Mouse (Mus musculus): ENCODE data around the gene Mttp. TPM values are rescaled to one million over a fixed set of nuclear protein-coding genes. Genes with fewer than 3 reads are reported as not detected.

The Mttp gene
- 3.1 and 4.5 TPM in 2 replicates for total RNA-seq (2015)
- total RNA-seq (2017), result 2.0 and 5.6 TPM in 2 replicates

DNA sequence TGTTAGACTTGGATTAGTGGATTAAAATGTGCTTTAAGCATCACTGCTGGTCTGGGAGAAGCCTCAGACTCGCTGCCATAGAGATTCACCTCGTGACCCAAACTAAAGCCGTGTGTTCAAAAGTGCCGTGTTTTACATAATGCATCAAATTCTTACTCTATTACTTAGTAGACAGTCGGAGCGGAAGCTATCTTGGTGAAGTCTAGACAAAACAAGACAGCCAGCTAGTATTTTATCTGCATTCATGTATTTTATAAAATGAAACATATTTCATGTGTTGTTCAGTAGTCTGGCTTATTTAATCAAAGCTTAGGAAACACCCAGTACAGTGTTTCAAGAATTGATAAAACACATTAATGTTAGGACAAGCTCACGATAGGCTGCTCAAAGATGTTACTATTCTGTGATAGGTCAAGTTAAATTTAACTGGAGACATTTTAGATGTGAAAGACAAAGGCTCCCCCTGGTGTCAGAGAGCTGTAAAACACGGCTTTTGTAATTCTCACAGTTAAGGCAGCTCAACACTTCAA lies at the start of gene Mttp:
Mttp (minus strand) TSS at position 327 of the 530 bp plus-strand sequence.
- ATAC-seq (replicated peaks; ENCODE audit: poor library complexity), result peak; percentile 63

DNA sequence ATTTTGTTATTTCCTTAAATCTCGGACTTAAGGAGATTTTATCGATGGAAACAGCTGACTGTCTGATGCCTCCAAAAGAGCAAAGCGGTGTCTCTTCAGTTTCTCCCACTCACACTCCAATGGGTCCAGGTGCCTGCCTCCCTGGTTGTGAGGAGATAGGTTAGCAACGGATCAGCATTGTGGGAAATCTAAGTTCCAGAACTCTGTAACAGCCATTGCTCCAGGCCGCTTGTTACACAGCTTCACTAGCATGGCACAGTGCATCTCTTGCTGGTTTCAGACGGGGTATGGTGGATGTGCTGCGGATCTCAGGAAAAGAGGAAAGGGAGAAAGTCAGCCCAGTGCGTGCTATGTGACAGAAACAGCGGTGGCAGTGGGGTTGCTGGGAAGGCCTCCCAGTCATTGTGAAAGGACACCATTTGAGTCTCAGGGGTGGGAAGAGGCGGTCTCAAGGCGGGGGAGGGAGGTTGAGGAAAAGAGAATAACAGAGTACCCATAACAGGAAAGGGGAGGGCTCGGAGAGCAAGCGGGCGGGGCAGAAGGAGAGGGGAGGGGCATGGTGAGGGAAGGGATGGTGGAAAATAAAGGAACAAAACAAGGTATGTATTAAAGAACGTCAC lies 49.0 kb upstream of the Mttp start, which contains the start of gene 4930579F01Rik:
4930579F01Rik (minus strand) TSS at position 143 of the 620 bp plus-strand sequence.
- ATAC-seq (replicated peaks; ENCODE audit: poor library complexity), result no peak

DNA sequence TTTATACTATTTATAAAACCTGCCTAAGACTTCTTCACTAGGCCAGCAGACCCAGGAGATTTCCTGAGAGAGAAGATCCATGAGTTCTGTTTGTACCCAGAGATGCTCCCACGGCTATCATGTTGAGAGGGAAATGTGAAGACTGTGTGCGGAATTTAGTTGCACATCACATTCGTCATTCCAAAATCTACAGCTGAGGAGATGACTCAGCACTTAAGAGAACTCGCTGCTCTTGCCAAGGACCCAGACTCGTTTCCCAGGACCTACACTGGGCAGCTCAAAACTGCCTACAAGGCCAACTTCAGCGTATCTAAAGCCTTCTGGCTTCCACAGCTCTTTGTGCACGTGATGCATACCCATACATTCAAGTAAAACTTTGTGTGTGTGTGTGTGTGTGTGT lies 47.5 kb upstream of the Mttp start:
- no peak for ATAC-seq (replicated peaks; ENCODE audit: poor library complexity)

DNA sequence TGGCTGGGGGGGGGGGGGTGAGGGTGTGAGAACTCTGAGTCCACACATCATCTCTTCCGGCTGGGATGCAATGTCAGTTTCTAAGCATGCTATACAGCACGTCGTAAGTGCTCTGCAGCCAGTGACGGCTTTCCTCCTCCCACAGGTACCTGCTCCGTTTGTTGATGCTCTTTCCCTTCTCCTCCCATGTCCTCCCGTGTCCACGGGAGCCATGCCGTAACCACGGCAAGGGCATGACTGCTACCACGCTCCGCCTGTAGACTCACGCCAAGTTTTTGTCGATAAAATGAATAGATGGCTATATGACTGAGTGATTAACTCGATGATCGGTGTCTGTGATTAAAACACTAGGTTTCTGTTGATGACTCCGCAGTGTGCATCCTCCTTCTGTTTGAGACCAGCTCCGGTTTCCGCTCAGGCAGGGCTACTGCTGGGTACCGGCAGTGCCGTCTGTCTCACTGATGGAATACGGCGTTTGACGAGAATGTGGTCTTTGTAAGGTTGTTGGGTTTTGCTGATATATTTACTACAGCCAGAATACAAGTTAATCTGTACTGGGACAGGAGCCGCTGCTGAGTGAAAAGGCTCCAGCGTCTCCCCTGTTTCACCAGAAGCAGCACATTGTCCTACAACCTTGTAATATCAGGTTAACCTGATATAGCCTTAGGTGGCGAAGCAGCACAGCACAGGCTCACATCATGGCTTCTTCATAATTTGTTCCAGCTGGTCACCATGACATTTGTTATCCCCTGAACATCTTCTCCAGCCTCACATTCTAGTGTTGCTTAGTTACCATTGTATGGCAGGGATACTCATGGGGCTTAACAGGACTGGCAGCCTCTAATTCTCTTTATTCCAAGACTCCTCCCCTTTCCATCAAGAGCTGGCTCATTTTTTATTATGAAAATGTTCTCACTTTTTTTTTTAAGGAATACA lies 41.5 kb upstream of the Mttp start:
- ATAC-seq (replicated peaks; ENCODE audit: poor library complexity), result no peak

DNA sequence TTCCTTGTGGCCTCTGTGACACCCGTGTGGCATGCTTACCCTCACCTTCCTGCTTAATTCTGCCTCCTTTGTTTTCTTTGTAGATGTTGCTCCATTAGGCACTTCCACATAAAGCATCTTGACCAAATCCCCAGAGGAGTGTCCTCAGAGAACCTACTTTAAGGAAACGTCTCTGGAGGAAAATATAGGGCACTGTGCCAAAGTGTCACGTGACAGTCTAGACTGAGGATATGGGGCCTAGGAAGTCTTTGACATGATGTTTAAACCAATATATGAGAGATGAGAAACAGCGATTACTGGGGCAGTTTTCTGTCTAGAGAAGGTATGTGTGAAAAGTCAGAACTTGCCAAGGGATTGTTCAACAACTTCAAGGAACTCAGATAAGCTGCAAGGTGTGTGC lies 40.5 kb upstream of the Mttp start:
- ATAC-seq (replicated peaks; ENCODE audit: poor library complexity), result no peak

DNA sequence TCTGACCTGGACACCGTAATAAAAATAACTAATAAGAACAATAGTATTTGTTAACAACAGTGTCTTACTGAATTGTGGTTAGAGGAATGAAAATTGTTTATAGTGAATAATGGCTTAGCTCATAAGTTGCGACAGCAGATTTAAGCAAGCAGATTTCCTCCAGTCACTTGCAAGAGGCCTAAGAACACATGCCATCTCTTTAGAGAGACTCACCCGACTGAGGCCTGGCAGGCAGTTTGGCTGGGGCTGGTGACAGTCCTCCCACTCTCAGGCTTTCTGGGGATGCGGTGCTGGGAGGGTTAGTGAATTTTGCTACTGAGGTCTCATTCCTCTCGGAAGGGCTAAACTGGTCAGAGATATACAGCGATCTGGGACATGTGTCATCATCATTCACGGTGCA lies 38.6 kb upstream of the Mttp start:
- no peak for ATAC-seq (replicated peaks; ENCODE audit: poor library complexity)

DNA sequence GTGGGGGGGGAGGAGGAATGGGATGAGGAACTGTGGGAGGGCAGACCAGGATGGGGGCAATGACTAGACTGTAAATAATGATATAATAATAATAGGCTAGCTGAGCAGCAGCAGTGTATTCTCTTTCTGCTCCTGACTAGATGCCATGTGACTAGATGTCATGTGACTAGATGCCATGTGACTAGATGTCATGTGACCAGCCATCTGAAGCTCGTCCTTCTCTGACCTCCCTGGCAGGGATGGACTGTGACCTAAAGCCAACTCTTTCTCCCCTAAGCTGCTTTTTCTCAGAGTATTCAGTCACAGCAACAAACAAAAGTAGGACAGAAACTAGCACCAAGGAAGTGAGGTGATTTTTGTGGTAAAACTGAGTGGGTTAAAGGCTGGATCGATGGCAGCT lies 37.3 kb upstream of the Mttp start:
- no peak for ATAC-seq (replicated peaks; ENCODE audit: poor library complexity)

DNA sequence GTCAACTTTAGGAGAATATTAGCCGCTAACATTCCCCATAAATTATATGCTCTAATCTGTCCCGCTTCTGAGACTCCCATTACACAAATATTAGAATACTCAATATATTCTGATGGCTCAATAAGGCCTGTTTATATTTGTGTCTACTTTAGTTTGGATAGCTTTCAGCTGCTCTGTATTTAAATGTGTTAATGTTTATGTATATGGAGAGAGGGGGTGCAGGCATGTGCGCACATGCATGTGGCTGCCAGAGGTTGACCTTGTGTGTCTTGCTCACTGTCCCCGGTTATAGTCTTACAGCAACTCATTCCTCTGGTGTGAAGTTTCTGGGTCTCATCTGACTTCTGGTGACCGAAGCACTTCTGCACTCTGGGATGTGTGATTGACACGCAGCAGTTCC lies 30.8 kb upstream of the Mttp start:
- ATAC-seq (replicated peaks; ENCODE audit: poor library complexity), result no peak

DNA sequence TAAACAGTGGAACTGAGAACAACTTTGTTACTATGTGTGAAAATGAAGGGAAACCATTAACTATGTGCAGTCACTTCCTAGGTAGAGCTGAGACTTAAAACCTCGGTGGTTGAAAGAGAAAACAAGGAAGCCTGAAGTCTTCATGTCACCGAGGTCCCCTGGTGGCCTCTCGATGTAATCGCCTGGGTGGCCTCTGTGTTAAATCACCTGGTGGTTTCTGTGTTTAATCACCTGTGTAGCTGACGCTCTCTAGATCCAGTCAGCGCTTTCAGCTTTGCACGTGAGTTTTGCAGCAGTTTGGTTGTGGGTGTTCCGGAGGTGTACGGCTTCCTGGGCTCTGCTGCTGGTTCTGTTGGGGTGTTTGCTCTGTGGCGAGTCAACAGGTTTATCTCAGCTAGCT lies 28.5 kb upstream of the Mttp start:
- 0 out of 2 replicates have a peak, but pooled peaks have one; percentile 37 for ATAC-seq (replicated peaks; ENCODE audit: poor library complexity)

DNA sequence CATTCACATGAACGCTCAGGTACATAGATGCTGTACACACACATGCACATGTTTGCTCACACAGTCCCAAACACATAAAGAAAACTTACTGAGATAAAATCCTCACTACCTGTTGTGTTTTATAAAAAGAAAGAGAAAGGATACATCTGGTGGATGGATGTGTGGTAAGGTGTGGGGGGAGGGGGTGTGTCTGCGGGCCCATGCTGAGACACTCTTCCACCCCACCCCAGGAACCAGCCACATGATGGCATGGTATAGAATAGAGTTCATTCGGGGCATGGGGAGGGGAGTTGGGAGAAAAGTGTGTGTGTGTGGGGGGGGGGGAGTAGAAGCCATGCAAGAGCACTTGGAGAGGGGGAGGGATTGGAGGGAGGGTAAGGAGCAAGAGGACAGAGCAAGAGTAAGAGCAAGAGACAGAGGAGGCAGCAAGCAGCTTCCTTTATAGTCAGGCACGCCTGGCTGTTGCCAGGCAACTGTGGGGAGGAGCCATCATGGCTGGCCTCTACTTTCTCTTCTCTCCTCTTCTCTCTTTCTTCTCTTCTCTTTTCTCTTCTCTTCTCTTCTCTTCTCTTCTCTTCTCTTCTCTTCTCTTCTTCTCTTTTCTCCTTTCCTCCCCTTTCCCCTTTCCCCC lies 17.9 kb upstream of the Mttp start:
- 0 out of 2 replicates have a peak, but pooled peaks have one; percentile 26 for ATAC-seq (replicated peaks; ENCODE audit: poor library complexity)

DNA sequence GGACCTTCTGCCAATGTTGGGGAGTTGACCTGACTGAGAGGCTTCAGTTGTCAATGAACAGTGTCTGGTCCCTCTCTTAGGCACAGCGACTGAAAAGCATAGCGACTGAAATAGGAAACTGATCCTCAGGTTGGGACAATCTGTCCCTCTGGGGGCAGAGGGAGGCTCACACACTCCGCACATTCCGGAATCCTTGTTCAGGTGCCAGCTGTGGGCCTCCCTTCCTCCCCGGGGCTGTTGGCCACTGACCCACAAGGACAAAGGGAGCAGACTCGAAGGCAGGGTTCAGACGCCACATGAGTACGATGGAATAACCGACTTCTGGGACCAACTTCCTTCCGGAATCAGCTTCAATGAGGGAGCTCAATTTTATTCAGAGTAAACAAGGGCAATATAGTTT lies 16.9 kb upstream of the Mttp start:
- ATAC-seq (replicated peaks; ENCODE audit: poor library complexity), result no peak

DNA sequence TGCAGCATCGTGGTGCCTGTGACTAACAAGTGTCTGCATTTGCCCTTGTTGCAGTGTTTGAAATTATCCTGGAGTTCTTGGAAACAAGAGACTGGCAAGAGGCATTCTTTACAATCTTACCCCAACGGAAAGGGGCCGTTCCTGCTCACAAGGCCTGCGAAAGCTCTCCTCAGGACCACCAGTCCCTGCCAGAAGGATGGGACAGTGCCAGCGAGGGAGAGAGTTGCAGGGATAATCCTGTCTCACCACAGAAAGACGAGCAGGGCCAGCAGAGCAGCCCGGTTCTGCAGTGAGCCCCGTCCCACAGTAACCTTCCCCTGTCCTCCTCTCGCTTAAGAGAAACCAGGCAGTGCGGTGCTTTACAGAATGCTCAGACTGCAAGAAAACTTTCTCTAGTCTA lies 11.9 kb upstream of the Mttp start:
- ATAC-seq (replicated peaks; ENCODE audit: poor library complexity), result no peak

DNA sequence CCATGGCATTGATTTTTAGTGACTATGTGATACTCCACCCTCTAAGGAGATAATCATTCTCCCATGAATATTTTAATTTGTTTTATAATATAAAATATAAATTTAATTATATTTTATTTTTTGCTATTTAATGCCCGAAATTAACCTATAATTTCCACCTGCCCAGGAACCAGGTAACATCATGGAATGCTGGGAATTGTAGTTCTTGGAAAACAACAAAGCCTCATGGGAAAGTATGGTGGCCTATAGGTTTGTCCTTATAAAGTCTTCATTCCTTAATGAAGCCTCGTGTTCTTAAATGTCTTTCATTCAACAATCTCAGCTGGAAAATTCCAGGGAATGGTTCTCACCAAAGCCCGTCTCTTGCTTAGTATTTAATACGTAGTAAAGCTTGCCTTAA lies 10.3 kb upstream of the Mttp start:
- no peak for ATAC-seq (replicated peaks; ENCODE audit: poor library complexity)

DNA sequence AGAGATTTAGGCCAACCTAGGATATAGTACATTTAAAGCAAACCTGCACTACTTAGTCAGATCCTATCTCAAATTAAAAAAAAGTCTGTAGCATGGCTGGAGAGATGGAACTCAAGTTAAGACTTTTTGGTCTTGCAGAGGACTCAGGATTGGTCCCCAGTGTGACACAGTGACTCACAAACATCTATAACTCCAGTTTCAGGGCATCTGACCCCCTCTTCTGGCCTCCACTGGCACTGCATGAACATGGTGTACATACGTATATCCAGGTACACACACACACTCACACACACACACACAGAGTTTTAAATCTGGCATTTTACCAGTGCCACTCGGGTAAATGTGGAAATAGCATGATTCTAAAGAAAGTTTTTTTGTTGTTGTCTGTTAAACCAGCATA lies 4.0 kb upstream of the Mttp start:
- ATAC-seq (replicated peaks; ENCODE audit: poor library complexity), result no peak

DNA sequence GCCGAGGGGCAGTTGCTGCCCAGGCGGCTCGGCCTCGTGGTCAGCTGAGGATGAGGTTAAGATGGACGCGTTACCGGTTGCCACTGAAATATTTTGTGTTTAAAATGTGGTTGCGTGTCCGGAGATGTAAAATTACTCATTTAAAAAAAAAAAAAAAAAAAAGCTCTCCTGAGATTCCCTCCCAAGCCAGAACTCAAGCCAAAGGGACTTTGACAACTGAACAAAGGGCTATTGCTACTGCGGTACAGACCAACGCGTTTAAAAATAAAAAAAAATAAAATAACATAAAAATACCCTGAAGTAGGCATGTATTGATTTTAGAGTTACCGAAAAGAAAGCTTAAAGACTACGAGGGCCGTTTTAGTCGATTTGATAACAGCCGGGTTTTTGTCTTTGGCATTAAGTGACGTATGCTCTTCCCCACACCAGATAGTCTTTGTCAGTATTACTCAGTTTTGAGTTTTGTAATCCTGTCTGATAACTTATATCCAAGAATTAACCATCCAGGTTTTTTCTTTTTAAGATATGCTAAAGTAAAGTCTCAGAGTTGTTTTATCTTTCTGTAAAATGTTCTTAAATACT lies 617 bp downstream of the Mttp start:
- ATAC-seq (replicated peaks; ENCODE audit: poor library complexity), result no peak

DNA sequence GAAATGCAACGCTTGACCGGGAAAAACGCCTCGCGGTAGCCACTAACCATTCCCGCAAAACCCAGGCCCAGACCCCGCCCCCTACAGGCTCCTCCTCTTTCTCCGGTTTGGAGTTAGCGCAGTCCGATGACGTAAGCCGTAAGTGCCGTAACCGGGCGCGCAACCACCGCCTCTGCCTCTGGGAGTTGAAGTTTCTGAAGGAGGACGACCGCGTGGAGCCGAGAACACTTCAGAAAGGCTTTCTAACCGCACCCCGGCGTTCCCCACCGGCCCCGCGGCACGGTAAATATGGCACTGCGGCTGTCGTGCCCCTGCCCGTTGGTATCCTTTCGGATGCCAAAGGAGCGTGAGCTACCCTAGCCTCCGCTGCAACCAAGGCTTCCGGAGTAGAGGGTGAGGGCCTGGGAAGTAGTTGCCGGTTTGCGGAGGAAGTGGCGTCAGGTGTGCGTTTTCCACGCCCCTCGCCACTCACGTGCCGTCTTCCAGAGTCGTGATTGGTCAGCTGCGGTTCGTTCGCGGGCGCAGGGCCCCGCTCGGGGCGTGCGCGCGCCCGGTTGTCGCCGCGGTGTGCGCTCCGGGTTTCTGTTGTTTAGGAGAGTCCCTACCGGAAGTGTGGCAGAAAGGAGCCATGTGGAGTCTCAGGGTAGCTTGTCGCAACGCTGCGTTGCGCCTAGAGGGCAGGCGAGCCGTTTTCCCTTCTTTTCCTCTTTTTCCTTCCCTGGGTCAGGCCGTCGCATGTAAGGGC lies 1.3 kb downstream of the Mttp start, which contains the start of gene Trmt10a:
Trmt10a (plus strand) TSS at position 134 of the 745 bp plus-strand sequence.
- ATAC-seq (replicated peaks; ENCODE audit: poor library complexity), result peak; percentile 80

DNA sequence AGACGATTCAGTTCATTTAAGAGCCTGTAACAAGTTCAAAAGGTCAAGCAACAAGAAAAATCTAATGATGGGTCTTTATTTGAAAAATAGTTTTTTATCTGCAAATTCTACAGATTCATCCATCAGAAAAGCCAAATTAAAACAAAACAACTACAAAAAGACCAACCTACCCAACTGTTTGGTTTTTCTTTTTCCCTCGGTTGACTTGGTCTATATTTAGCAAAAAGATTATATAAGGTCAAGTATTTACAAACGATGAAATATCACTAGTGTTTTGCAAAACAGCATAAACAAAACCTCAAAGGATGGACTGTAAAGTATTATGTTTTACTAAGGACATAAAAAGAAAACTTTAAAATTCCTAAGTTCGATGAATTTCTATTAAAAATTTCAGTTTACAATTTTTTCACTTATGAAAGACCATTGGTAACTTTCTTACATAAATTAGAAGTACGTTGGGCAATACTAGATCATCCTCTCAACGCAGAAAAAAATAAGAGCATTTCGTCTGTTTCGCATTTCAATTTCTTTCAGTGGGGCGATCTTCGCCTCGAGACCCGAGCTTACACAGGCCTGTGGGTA lies 1.9 kb downstream of the Mttp start:
- ATAC-seq (replicated peaks; ENCODE audit: poor library complexity), result no peak

DNA sequence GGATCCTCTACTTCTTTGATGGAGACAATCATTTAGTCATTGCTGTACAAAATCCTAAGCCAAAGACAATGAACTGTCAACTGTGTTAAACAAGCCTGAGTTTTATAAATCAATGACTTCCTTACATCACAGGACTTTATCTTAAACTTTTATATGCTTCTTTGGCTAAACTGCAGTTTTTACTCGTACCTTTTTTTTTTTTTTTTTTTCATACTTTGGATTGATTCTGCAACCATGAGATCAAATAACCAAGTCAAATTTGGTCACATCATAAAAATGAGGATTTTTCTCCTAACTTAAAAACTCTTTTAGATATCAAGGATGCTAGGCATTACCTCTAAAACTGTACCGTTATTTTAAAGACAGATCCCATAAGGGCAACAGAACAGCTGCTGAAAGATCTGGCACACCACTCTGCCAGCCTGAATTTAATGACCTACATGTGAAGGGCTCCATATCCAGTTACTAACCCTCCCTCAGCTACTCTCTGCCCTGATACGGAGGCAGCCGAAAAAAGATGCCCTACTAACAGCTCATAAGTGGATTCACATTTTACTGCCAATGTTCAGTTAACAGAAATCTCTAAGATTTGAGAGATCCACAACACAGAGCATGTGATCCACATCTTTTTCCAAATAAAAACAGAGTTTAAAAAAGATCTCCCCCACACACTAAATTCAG lies 2.6 kb downstream of the Mttp start:
- no peak for ATAC-seq (replicated peaks; ENCODE audit: poor library complexity)

DNA sequence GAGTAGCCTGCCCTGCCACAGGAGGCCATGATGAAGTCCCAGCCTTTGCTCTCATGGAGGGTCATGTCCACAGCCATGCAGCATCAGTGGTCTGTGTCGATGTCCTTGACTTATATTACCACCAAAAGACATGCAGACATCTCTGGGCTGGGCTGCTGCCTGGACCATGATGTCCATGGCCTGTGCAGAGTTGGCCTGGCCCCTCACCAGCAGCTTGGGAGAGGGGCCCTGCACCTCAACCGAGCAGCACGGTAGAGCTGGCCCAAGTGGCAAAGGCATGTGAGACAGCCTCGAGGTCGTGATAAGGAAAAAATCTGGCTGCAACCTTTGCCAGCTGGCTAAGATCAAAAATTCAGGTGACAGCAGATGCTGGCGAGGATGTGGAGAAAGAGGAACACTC lies 5.1 kb downstream of the Mttp start:
- ATAC-seq (replicated peaks; ENCODE audit: poor library complexity), result no peak

Data from megakaryocyte progenitor cell, adult 5-6 weeks (primary cell).